Mouse (Mus musculus) MEL (cell line): Measurements from ENCODE around the gene Klf11. TPM values are rescaled to one million over a fixed set of nuclear protein-coding genes. Genes with fewer than 3 reads are reported as not detected.

Experiments
- DNase-seq: peaks from one replicate; pipeline ENCODE4 v3.0.0; 2011; ENCODE audit warnings: low read depth, low spot score
- H3K27ac ChIP-seq: 2 replicates; pipeline ENCODE4 v1.5.1; 2012; ENCODE audit warnings: low read depth, mild to moderate bottlenecking, control low read depth, low read length, moderate library complexity; ENCODE audit not compliant: control insufficient read depth
- H3K27me3 ChIP-seq, 2 experiments: fragments of 150-350 bp in 1 of 2; sonication (generic) in 1 of 2; 2 replicates each; pipeline ENCODE4 v1.6.1; 2012; ENCODE audit warnings: low read length in 2 of 2, mild to moderate bottlenecking in 2 of 2, improper control_type of control experiment in 1 of 2, moderate library complexity in 1 of 2; ENCODE audit not compliant: insufficient read depth in 2 of 2, control insufficient read depth in 1 of 2
- H3K36me3 ChIP-seq, 2 experiments: 2 replicates each; pipeline ENCODE4 v1.6.1; 2012 to 2014; ENCODE audit warnings: low read length in 2 of 2, improper control_type of control experiment in 1 of 2, inconsistent platforms in 1 of 2, mild to moderate bottlenecking in 1 of 2; ENCODE audit not compliant: insufficient read depth in 2 of 2, control insufficient read depth in 1 of 2
- H3K4me1 ChIP-seq, 2 experiments: fragments of 150-350 bp in 1 of 2; sonication (generic) in 1 of 2; 2 replicates each; pipeline ENCODE4 v1.6.1; 2012; ENCODE audit warnings: low read length in 2 of 2, improper control_type of control experiment in 1 of 2, mild to moderate bottlenecking in 1 of 2; ENCODE audit not compliant: insufficient read depth in 2 of 2, control insufficient read depth in 1 of 2
- H3K4me3 ChIP-seq, 2 experiments: fragments of 150-350 bp in 1 of 2; sonication (generic) in 1 of 2; 2 replicates each; pipeline ENCODE4 v1.5.1; 2012; ENCODE audit warnings: low read depth in 2 of 2, low read length in 2 of 2, mild to moderate bottlenecking in 2 of 2, moderate library complexity in 2 of 2, control low read depth in 1 of 2, improper control_type of control experiment in 1 of 2; ENCODE audit not compliant: control insufficient read depth in 1 of 2, insufficient read depth in 1 of 2
- H3K79me2 ChIP-seq: 2 replicates; pipeline ENCODE4 v1.6.1; 2012; ENCODE audit warnings: mild to moderate bottlenecking, low read length, moderate library complexity; ENCODE audit not compliant: control insufficient read depth, poor library complexity, insufficient read depth
- H3K9ac ChIP-seq: 2 replicates; pipeline ENCODE4 v1.6.1; 2012; ENCODE audit warnings: low read depth, mild to moderate bottlenecking, control low read depth, low read length, moderate library complexity; ENCODE audit not compliant: control insufficient read depth, poor library complexity, severe bottlenecking
- H3K9me3 ChIP-seq: fragments of 150-350 bp; sonication (generic); replicated peaks from 2 replicates; pipeline ENCODE4 v1.6.1; 2012; ENCODE audit warnings: mild to moderate bottlenecking, low read length, improper control_type of control experiment, moderate library complexity; ENCODE audit not compliant: insufficient read depth
- CHD1 ChIP-seq: IDR thresholded peaks from 2 replicates; pipeline ENCODE4 v1.6.1; 2012; ENCODE audit warnings: low read depth, mild to moderate bottlenecking, inconsistent platforms, low read length, improper control_type of control experiment
- CTCF ChIP-seq, 3 experiments: IDR thresholded peaks in 2 of 3; conservative IDR thresholded peaks in 1 of 3; 2 replicates each; pipeline ENCODE4 v1.5.1; 2011 to 2012; ENCODE audit warnings: low read length in 3 of 3, low read depth in 2 of 3, mild to moderate bottlenecking in 2 of 3, improper control_type of control experiment in 1 of 3, inconsistent platforms in 1 of 3, mixed read lengths in 1 of 3, moderate library complexity in 1 of 3; ENCODE audit not compliant: control insufficient read depth in 1 of 3, insufficient read depth in 1 of 3, poor library complexity in 1 of 3, severe bottlenecking in 1 of 3
- ELF1 ChIP-seq: IDR thresholded peaks from 2 replicates; pipeline ENCODE4 v1.6.1; 2014; ENCODE audit warnings: low read depth, mild to moderate bottlenecking, inconsistent platforms, low read length, improper control_type of control experiment, moderate library complexity
- EP300 ChIP-seq, 2 experiments: IDR thresholded peaks; 2 replicates each; pipeline ENCODE4 v1.6.1; 2011; ENCODE audit warnings: improper control_type of control experiment in 2 of 2, low read length in 2 of 2, low read depth in 1 of 2, mild to moderate bottlenecking in 1 of 2
- GATA1 ChIP-seq: IDR thresholded peaks from 2 replicates; pipeline ENCODE4 v1.6.1; 2011; ENCODE audit warnings: low read depth, low read length, improper control_type of control experiment
- MAX ChIP-seq: IDR thresholded peaks from 2 replicates; pipeline ENCODE4 v1.6.1; 2011; ENCODE audit warnings: low read length, improper control_type of control experiment
- MAZ ChIP-seq: IDR thresholded peaks from 2 replicates; pipeline ENCODE4 v1.6.1; 2012; ENCODE audit warnings: low read depth, mild to moderate bottlenecking, inconsistent platforms, low read length, improper control_type of control experiment
- MEF2A ChIP-seq: IDR thresholded peaks from 2 replicates; pipeline ENCODE4 v1.6.1; 2014; ENCODE audit warnings: low read depth, mild to moderate bottlenecking, inconsistent platforms, low read length, improper control_type of control experiment; ENCODE audit not compliant: poor library complexity, insufficient replicate concordance, severe bottlenecking; ENCODE audit errors: extremely low read depth
- MXI1 ChIP-seq: IDR thresholded peaks from 2 replicates; pipeline ENCODE4 v1.6.1; 2011; ENCODE audit warnings: mild to moderate bottlenecking, low read depth, low read length, improper control_type of control experiment
- MYB ChIP-seq: IDR thresholded peaks from 2 replicates; pipeline ENCODE4 v1.6.1; 2011; ENCODE audit warnings: mild to moderate bottlenecking, low read depth, low read length, improper control_type of control experiment
- NELFE ChIP-seq: IDR thresholded peaks from 2 replicates; pipeline ENCODE4 v1.6.1; 2011; ENCODE audit warnings: low read depth, low read length, improper control_type of control experiment
- NRF1 ChIP-seq: IDR thresholded peaks from 2 replicates; pipeline ENCODE4 v1.6.1; 2014; ENCODE audit warnings: low read depth, mild to moderate bottlenecking, inconsistent platforms, low read length, improper control_type of control experiment, moderate library complexity; ENCODE audit not compliant: poor library complexity, insufficient read depth, severe bottlenecking
- POLR2A ChIP-seq, 2 experiments: IDR thresholded peaks; 2 replicates each; pipeline ENCODE4 v1.6.1; 2011 to 2012; ENCODE audit warnings: low read length in 2 of 2, mild to moderate bottlenecking in 2 of 2, control low read depth in 1 of 2, improper control_type of control experiment in 1 of 2, low read depth in 1 of 2, moderate library complexity in 1 of 2; ENCODE audit not compliant: control insufficient read depth in 1 of 2, insufficient read depth in 1 of 2, poor library complexity in 1 of 2
- POLR2AphosphoS2 ChIP-seq: IDR thresholded peaks from 2 replicates; pipeline ENCODE4 v1.6.1; 2011; ENCODE audit warnings: low read length, improper control_type of control experiment
- POLR2AphosphoS5 ChIP-seq: IDR thresholded peaks from 2 replicates; pipeline ENCODE4 v1.6.1; 2012; ENCODE audit warnings: low read depth, borderline replicate concordance, mild to moderate bottlenecking, inconsistent platforms, low read length, moderate library complexity, mixed read lengths
- RAD21 ChIP-seq: IDR thresholded peaks from 2 replicates; pipeline ENCODE4 v1.6.1; 2011; ENCODE audit warnings: mild to moderate bottlenecking, low read depth, low read length, improper control_type of control experiment
- SIN3A ChIP-seq: IDR thresholded peaks from 2 replicates; pipeline ENCODE4 v1.6.1; 2012; ENCODE audit warnings: low read length, improper control_type of control experiment, inconsistent platforms
- TAL1 ChIP-seq: IDR thresholded peaks from 2 replicates; pipeline ENCODE4 v1.6.1; 2012; ENCODE audit warnings: mild to moderate bottlenecking, inconsistent platforms, low read length, moderate library complexity, mixed read lengths
- UBTF ChIP-seq: IDR thresholded peaks from 2 replicates; pipeline ENCODE4 v1.6.1; 2012; ENCODE audit warnings: low read depth, mild to moderate bottlenecking, inconsistent platforms, low read length, improper control_type of control experiment, moderate library complexity, borderline replicate concordance; ENCODE audit not compliant: insufficient read depth
- ZC3H11A ChIP-seq: IDR thresholded peaks from 2 replicates; pipeline ENCODE4 v1.6.1; 2012; ENCODE audit warnings: low read depth, mild to moderate bottlenecking, inconsistent platforms, low read length, improper control_type of control experiment
- ZKSCAN1 ChIP-seq: IDR thresholded peaks from 2 replicates; pipeline ENCODE4 v1.6.1; 2012; ENCODE audit warnings: low read depth, mild to moderate bottlenecking, inconsistent platforms, low read length, improper control_type of control experiment, moderate library complexity
- ZMIZ1 ChIP-seq: IDR thresholded peaks from 2 replicates; pipeline ENCODE4 v1.6.1; 2012; ENCODE audit warnings: low read depth, mild to moderate bottlenecking, inconsistent platforms, low read length, improper control_type of control experiment, moderate library complexity
- polyA plus RNA-seq, 2 experiments: library from polyadenylated mRNA; stranded (reverse) in 1 of 2; unstranded in 1 of 2; fragments of >175 nt in 1 of 2; fragments of >200 nt in 1 of 2; gene quantifications; 2 replicates each; pipeline versions ENCODE4 v1.2.1 to v1.2.4; 2012; ENCODE audit warnings: low replicate concordance in 2 of 2, low read depth in 1 of 2; ENCODE audit not compliant: insufficient read length in 2 of 2, insufficient read depth in 1 of 2, missing spikeins in 1 of 2
- total RNA-seq: library from RNA; depleted of rRNA; stranded (reverse); fragments of 300-350 nt; gene quantifications from 2 replicates; pipeline ENCODE4 v1.2.3, GENCODE M21; 2012

Gene Klf11
- total and polyA plus RNA-seq, 3 experiments = 2.4 to 7.2 TPM; not detected in 1

- Histone ChIP-seq H3K4me3 (no peak overlapping the region), H3K27ac (no peak overlapping the region), H3K4me1 (peaks cover 0 to 6% of the 10 kb centered on the region in 2 experiments; a peak in 3 of 4 replicates), H3K36me3 (peaks cover 0 to 11% of the 10 kb centered on the region in 2 experiments; a peak in 2 of 4 replicates), H3K9me3 (no peaks in the 10 kb centered on the region), H3K79me2 (no peaks in the 10 kb centered on the region), H3K9ac (no peak overlapping the region), H3K27me3 (no peaks in the 10 kb centered on the region)
- peak; percentile 47 for TF ChIP-seq TAL1
- 0 out of 2 replicates have a peak, but pooled peaks have one; percentile 39 for TF ChIP-seq SIN3A
- TF ChIP-seq GATA1 = peak; percentile 70
- TF ChIP-seq EP300 (IDR thresholded peaks at IDR 0.05; ENCODE audit: low read depth in 1 of 2, low read length in 2 of 2) = peak in 1 of 2 experiments; percentile 53; a peak in 2 of 4 replicates
- TF ChIP-seq POLR2A (IDR thresholded peaks at IDR 0.05; ENCODE audit: control insufficient read depth in 1 of 2, insufficient read depth in 1 of 2, low read depth in 1 of 2, low read length in 2 of 2, poor library complexity in 1 of 2) = no peak
- peak; percentile 59 for DNase-seq
Measured at GRCm38 (mm10) chr12:24658998-24659397, 7.9 kb downstream of the Klf11 start.

DNA sequence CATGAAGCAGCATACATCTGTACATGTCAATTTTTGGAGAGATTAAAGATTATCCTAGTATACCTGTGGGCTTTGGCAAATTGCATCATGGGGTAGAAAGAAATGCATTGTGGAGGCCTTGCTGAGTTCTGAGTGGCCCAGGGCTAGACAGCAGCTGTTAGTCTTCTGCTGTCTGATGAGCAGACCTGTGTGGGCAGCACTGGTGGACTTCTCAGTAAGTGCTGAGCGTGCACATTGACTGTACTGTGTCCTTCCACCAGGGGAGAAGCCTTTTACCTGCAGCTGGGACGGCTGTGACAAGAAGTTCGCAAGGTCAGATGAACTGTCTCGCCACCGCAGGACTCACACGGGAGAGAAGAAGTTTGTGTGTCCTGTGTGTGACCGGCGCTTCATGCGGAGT lies 8.8 kb downstream of the Klf11 start:
- Histone ChIP-seq H3K9ac (no peak overlapping the region), H3K27ac (no peak overlapping the region), H3K4me1 (peaks cover 0 to 6% of the 10 kb centered on the region in 2 experiments; a peak in 3 of 4 replicates), H3K27me3 (no peaks in the 10 kb centered on the region), H3K36me3 (peaks cover 0 to 11% of the 10 kb centered on the region in 2 experiments; a peak in 2 of 4 replicates), H3K4me3 (no peak overlapping the region), H3K9me3 (no peaks in the 10 kb centered on the region), H3K79me2 (no peaks in the 10 kb centered on the region)
- TF ChIP-seq ZC3H11A (no peak), POLR2AphosphoS5 (no peak), ELF1 (no peak), NRF1 (no peak), MXI1 (no peak), CTCF (IDR thresholded peaks at IDR 0.05 in 2 of 3, conservative IDR thresholded peaks at IDR 0.05 in 1 of 3; ENCODE audit: control insufficient read depth in 1 of 3, insufficient read depth in 1 of 3, low read depth in 2 of 3, low read length in 3 of 3, poor library complexity in 1 of 3, severe bottlenecking in 1 of 3) (no peak), MAZ (no peak), POLR2AphosphoS2 (no peak), NELFE (no peak), MEF2A (no peak), ZKSCAN1 (no peak), GATA1 (no peak), UBTF (no peak), CHD1 (no peak), ZMIZ1 (no peak), MYB (no peak), RAD21 (no peak), MAX (no peak)
- no peak for DNase-seq
